Mouse (Mus musculus): Measurements from ENCODE around the gene Smim1. TPM values are rescaled to one million over a fixed set of nuclear protein-coding genes. Genes with fewer than 3 reads are reported as not detected.

Gene Smim1
- total RNA-seq, 2 experiments from 2014 or later, result 2.0 to 2.3 TPM

- DNase-seq, result peak; percentile 6
- no peak for TF ChIP-seq CTCF (IDR thresholded peaks at IDR 0.05)
- no peak overlapping the region for H3K4me3 ChIP-seq
- intact Hi-C loops (cut with DNase I), result no loop called here
- H3K27ac ChIP-seq, result no peak overlapping the region
Observed at GRCm38 (mm10) chr4:154037123-154037522, 11.1 kb upstream of the Smim1 start.

DNA sequence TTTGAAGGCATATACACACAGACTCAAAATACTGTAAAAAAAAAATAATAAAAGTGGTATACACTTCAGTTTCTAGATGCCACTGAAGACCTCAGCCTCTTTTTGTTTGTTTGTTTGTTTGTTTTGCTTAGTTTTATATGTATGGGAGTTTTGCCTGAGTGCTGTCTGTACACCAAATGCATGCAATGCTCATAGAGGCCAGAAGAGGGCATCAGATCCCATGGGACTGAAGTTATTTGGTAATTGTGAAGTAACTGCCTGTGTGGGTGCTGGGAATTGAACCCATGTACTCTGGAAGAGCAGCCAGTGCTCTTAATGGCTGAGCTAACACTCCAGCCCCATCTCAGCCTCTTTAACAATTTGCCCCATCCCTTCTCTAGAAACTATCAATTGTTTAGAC is 2.6 kb upstream of the Smim1 start:
- DNase-seq, result no peak
- TF ChIP-seq CTCF (IDR thresholded peaks at IDR 0.05), result peak; percentile 42
- no peak overlapping the region for H3K4me3 ChIP-seq
- no peak overlapping the region for H3K27ac ChIP-seq
- intact Hi-C loops (cut with DNase I), result no loop called here

DNA sequence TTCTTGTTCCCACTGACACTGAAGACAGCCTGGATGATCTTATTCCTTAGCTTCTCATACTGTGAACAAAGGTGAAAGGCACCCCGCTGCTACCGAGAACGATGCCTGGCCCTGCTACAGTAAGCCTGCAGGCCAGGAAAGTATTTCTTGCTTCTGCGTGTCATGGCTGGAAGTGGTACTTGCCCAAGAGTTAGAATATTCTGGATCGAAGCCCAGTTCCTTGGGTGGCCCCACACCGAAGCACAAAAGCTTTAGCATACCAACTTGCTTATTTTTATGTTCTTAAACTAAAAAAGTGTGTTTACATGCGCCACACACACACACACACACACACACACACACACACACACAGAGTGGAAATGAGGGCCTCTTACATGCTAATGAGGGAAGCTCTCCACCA is 2.0 kb upstream of the Smim1 start:
- Histone ChIP-seq H3K4me3 (no peak overlapping the region), H3K27ac (no peak overlapping the region)
- intact Hi-C loops (cut with DNase I), result no loop called here
- TF ChIP-seq CTCF (IDR thresholded peaks at IDR 0.05), result no peak
- DNase-seq, result no peak

DNA sequence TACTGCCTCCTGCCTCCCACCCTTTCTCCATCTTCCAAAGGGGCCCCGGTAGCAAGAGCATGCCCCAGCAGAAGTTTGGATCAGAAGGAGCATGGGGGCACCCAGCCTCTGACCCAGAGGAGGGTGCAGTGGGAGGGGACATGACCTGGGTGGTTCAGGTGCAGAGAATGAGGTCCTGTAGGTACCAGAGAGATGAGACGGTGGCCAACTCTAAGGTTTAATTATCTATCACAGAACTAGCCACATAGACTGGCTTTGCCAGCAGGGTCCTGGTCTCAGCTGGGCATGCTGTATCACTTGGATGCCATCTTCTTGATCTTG is 371 bp upstream of the Smim1 start:
- TF ChIP-seq CTCF (IDR thresholded peaks at IDR 0.05), result no peak
- intact Hi-C loops (cut with DNase I), result no loop called here
- H3K4me3 ChIP-seq, result peak overlapping the region; percentile 72
- no peak for DNase-seq
- H3K27ac ChIP-seq, result peak overlapping the region; percentile 62; the same call in 1 of the 2 replicates

- peak overlapping the region; percentile 72 for H3K4me3 ChIP-seq
- TF ChIP-seq CTCF (IDR thresholded peaks at IDR 0.05), result no peak
Observed at GRCm38 (mm10) chr4:154024729-154025521, 1.1 kb downstream of the Smim1 start.

GRCm38 (mm10) chr4:154023754-154024601 is 2.1 kb downstream of the Smim1 start:
- no peak for DNase-seq
- Histone ChIP-seq H3K27ac (0 out of 2 replicates have a peak overlapping the region, but pooled peaks have one; percentile 57), H3K4me3 (no peak overlapping the region)
- TF ChIP-seq CTCF (IDR thresholded peaks at IDR 0.05), result no peak
- intact Hi-C loops (cut with DNase I), result no loop called here

More at GRCm38 (mm10) chr4:154024729-154025521, 1.1 kb downstream of the Smim1 start:
- no peak for DNase-seq
- intact Hi-C loops (cut with DNase I), result no loop called here
- H3K27ac ChIP-seq, result peak overlapping the region; percentile 62

- peak overlapping the region; percentile 57 for H3K27ac ChIP-seq
- intact Hi-C loops (cut with DNase I), result no loop called here
- no peak for TF ChIP-seq CTCF (IDR thresholded peaks at IDR 0.05)
- no peak for DNase-seq
- H3K4me3 ChIP-seq, result no peak overlapping the region
Observed at GRCm38 (mm10) chr4:154022844-154023243, 3.2 kb downstream of the Smim1 start.

DNA sequence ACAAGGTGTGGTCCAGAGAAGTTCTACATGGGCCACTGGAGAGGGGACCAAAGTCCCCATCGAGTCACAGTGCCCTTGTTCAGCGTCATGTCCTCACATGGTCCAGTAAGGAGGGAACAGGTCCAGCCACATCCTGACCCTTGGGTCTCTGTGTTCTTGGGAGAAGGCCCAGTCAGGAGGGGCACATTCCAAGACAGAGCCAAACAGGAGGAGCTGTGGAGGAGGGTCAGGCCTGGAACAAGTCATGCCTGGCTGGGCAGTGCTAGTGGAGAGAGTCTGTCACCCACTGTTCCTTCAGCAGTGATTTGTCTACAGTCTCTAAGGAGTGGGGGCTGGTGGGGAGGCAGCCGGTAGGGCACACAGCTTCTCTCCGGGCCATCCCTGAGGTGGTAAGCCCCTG is 3.6 kb downstream of the Smim1 start:
- intact Hi-C loops (cut with DNase I), result no loop called here
- TF ChIP-seq CTCF (IDR thresholded peaks at IDR 0.05), result no peak
- H3K27ac ChIP-seq, result peak overlapping the region; percentile 57

DNA sequence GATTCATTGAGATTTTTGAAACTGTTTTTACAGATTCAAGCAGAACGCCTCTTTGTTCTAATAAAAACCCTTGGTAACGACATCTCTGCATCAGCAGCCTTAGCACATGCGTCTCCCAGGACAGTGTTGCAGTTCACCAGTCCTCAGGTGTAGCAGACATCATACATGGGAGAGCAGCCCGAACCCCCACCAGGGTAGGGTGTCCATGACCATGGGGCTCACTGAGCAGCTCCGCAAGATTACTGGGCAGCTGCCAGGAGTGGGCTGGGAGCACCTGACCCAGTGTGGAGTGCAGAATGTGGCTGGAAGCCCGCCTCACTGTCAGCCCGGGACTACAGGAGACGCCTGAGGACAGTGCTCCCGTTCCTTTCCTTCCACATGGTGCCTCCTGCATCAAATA is 4.6 kb downstream of the Smim1 start:
- Histone ChIP-seq H3K4me3 (no peak overlapping the region), H3K27ac (no peak overlapping the region)
- peak; percentile 38 for DNase-seq
- intact Hi-C loops (cut with DNase I), result no loop called here
- TF ChIP-seq CTCF (IDR thresholded peaks at IDR 0.05), result no peak

More for the DNA sequence above, 3.6 kb downstream of the Smim1 start:
- DNase-seq, result peak; percentile 55
- no peak overlapping the region for H3K4me3 ChIP-seq

DNA sequence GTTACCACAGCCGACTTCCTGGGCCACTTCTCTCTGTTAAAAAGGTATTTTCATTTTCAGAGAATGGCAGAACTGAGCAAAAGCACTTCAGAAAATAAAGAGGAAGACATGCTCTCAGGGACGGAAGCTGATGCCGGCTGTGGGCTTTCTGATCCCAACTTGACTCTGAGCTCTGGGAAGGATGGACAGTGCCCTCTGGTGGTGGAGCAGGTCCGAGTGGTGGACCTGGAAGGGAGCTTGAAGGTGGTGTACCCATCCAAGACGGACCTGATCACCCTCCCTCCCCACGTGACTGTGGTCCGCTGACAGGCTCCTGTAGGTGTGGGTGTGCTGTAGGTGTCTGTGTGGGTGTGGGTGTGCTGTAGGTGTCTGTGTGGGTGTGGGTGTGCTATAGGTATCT is 6.5 kb downstream of the Smim1 start:
- H3K27ac ChIP-seq, result no peak overlapping the region
- DNase-seq, result peak; percentile 60
- H3K4me3 ChIP-seq, result no peak overlapping the region
- peak; percentile 69 for TF ChIP-seq CTCF (IDR thresholded peaks at IDR 0.05)
- intact Hi-C loops (cut with DNase I), result no loop called here

GRCm38 (mm10) chr4:154015476-154015875 is 10.6 kb downstream of the Smim1 start:
- TF ChIP-seq CTCF (IDR thresholded peaks at IDR 0.05), result no peak
- Histone ChIP-seq H3K27ac (0 out of 2 replicates have a peak overlapping the region, but pooled peaks have one; percentile 12), H3K4me3 (no peak overlapping the region)
- intact Hi-C loops (cut with DNase I), result no loop called here
- peak; percentile 70 for DNase-seq

DNA sequence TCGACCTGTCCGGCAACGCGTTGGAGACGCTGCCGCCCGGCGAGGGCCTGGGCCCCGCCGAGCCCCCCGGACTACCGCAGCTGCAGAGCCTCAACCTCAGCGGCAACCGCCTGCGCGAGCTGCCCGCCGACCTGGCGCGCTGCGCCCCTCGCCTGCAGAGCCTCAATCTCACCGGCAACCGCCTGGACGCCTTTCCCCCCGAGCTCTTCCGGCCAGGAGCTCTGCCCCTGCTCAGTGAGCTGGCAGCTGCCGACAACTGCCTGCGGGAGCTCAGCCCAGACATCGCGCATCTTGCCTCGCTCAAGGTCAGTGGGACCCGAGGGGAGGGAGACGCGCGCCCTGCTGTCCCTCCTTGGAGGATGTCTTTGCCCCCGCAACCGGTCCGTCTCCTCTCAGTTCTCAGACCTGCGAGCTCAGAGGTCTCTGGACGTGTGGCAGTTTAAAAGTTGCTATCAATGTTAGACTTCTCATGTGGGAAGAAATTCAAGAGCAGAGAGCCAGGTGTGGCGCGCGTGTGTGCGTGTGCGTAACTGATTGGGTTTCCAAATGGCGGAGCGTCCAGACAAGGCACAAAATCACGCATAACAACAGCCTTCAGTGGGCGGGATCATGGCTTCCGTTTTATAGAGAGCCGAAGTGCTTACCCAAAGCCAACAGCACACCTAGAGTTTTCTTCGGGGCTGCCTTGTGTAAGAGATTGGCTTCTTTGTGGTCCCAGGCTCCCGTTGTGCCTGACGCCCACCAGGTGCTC is 13.7 kb downstream of the Smim1 start:
- H3K4me3 ChIP-seq, result peak overlapping the region; percentile 97
- H3K27ac ChIP-seq, result peak overlapping the region; percentile 87
- intact Hi-C loops (cut with DNase I), result no loop called here
- no peak for DNase-seq
- no peak for TF ChIP-seq CTCF (IDR thresholded peaks at IDR 0.05)

Measured in gastrocnemius, adult 2 months (tissue).